Mouse (Mus musculus) lung, postnatal 0 days (tissue): ENCODE data around the gene Napb.

ENCODE experiments used
- CTCF ChIP-seq: IDR thresholded peaks from 2 replicates; pipeline ENCODE4 v1.5.1; 2016; ENCODE audit warnings: antibody characterized with exemption, mild to moderate bottlenecking
- EP300 ChIP-seq: IDR thresholded peaks from 2 replicates; pipeline ENCODE4 v1.6.1; 2016; ENCODE audit warnings: antibody characterized with exemption, mild to moderate bottlenecking, control low read depth

- TF ChIP-seq CTCF = no peak
- TF ChIP-seq EP300 = no peak
Observed at GRCm38 (mm10) chr2:148754310-148754846, 22.1 kb upstream of the Napb start.
